Mouse (Mus musculus): ENCODE data around the gene Rpp38.

Gene Rpp38

GRCm38 (mm10) chr2:3285709-3286108 lies 46.7 kb downstream of the Rpp38 start:
- DNase-seq (ENCODE audit: low spot score): no peak

GRCm38 (mm10) chr2:3285181-3285530 lies 47.3 kb downstream of the Rpp38 start:
- DNase-seq (ENCODE audit: low spot score): no peak

GRCm38 (mm10) chr2:3284473-3285180 lies 47.8 kb downstream of the Rpp38 start:
- peak; percentile 41 for DNase-seq (ENCODE audit: low spot score)

- peak; percentile 100 for DNase-seq (ENCODE audit: low spot score)
Measured at GRCm38 (mm10) chr2:3283602-3284472, 48.6 kb downstream of the Rpp38 start, which contains the start of gene Nmt2. Gene Nmt2 (plus strand): TSS chr2:3284212.

- DNase-seq (ENCODE audit: low spot score): peak; percentile 41
Measured at GRCm38 (mm10) chr2:3282866-3283601, 49.4 kb downstream of the Rpp38 start.

- DNase-seq (ENCODE audit: low spot score): no peak
Measured at GRCm38 (mm10) chr2:3281311-3281710, 51.1 kb downstream of the Rpp38 start.
